10 mouse cellular contexts compared by ENCODE assay signal in genomic region chr11:62643681-62644363, GRCm38 (mm10). TPM values are rescaled to one million over a fixed set of nuclear protein-coding genes. Genes with fewer than 3 reads are reported as not detected.
DNase-seq lines count a peak whose midpoint lies in the region; ATAC-seq and TF ChIP-seq lines count a peak whose summit lies in the region.
"Had no signal": no experiment of that assay in that cellular context is flagged by ENCODE, and none has a peak within 500 bp of the region (broad histone marks: within the 10 kb centered on the region; RNA-seq: fewer than 3 reads in every experiment).

No protein-coding gene starts in this region.

- no peaks in the 10 kb centered on the region for H3K36me3 ChIP-seq in heart, embryonic 14.5 days (ENCODE audit: control insufficient read depth, insufficient read depth, low read length)
- no peaks in the 10 kb centered on the region for H3K36me3 ChIP-seq in lung, postnatal 0 days (ENCODE audit: insufficient read depth, low read length)
- H3K36me3 ChIP-seq in splenic B cell, adult 2 months (ENCODE audit: control insufficient read depth, insufficient read depth, low read length, poor library complexity, severe bottlenecking) = no peaks in the 10 kb centered on the region
- H3K36me3 ChIP-seq: neural tube, embryonic 12.5 days had no signal

- no peaks in the 10 kb centered on the region for H3K27me3 ChIP-seq in heart, embryonic 14.5 days (ENCODE audit: control insufficient read depth, insufficient read depth, low read length)
- no peaks in the 10 kb centered on the region for H3K27me3 ChIP-seq in lung, postnatal 0 days (replicated peaks; ENCODE audit: insufficient read depth, low read length)
- H3K27me3 ChIP-seq in splenic B cell, adult 2 months (ENCODE audit: control insufficient read depth, insufficient read depth, low read length, poor library complexity, severe bottlenecking) = no peaks in the 10 kb centered on the region
- H3K27me3 ChIP-seq: neural tube, embryonic 12.5 days had no signal

- H3K27ac ChIP-seq in heart, embryonic 14.5 days (replicated peaks in 1 of 2; ENCODE audit: control insufficient read depth in 1 of 2, insufficient read depth in 1 of 2, low read depth in 2 of 2, low read length in 2 of 2) = peak overlapping the region; percentile 71 to 95
- H3K27ac ChIP-seq in lung, postnatal 0 days (ENCODE audit: low read length) = peak overlapping the region; percentile 84
- H3K27ac ChIP-seq: neural tube, embryonic 12.5 days had no signal

- no peak for ATAC-seq in heart, embryonic 14.5 days (ENCODE audit: insufficient number of reproducible peaks, insufficient read depth, low FRiP score, low read depth)
- no peak for ATAC-seq in lung, postnatal 0 days

- TF ChIP-seq POLR2A in lung, adult 2 months (IDR thresholded peaks at IDR 0.05; ENCODE audit: borderline replicate concordance, extremely low read depth, low read depth, low read length) = no peak

- H3K9ac ChIP-seq in heart, embryonic 14.5 days (ENCODE audit: low read length) = peak overlapping the region; percentile 61
- H3K9ac ChIP-seq in lung, postnatal 0 days (replicated peaks; ENCODE audit: low read depth) = no peak overlapping the region
- H3K9ac ChIP-seq: neural tube, embryonic 12.5 days had no signal

- H3K4me3 ChIP-seq in heart, embryonic 14.5 days (ENCODE audit: control insufficient read depth in 1 of 2, insufficient read depth in 1 of 2, low read depth in 1 of 2, low read length in 2 of 2) = no peak overlapping the region
- no peak overlapping the region for H3K4me3 ChIP-seq in lung, postnatal 0 days (ENCODE audit: low read depth, low read length)
- H3K4me3 ChIP-seq in lung, adult 2 months (replicated peaks; ENCODE audit: extremely low read depth, low read depth, low read length) = no peak overlapping the region
- H3K4me3 ChIP-seq: neural tube, embryonic 12.5 days had no signal

- TF ChIP-seq EP300 in lung, postnatal 0 days (IDR thresholded peaks at IDR 0.05) = no peak

- WGBS in heart, embryonic 14.5 days = 43% methylated on average over 10 of the region's 10 CpGs
- 57% methylated on average over 10 of the region's 10 CpGs for WGBS in lung, postnatal 0 days
- WGBS in lung, adult 2 months = 52% methylated on average over 10 of the region's 10 CpGs

- no peak for TF ChIP-seq CTCF in lung, postnatal 0 days (IDR thresholded peaks at IDR 0.05)
- TF ChIP-seq CTCF in lung, adult 2 months (IDR thresholded peaks at IDR 0.05; ENCODE audit: insufficient read depth, low read length) = no peak

- H3K4me1 ChIP-seq in heart, embryonic 14.5 days (ENCODE audit: control insufficient read depth in 2 of 2, insufficient read depth in 2 of 2, low read length in 2 of 2) = peaks cover 60 to 81% of the 10 kb centered on the region in 2 experiments
- peaks cover 39% of the 10 kb centered on the region for H3K4me1 ChIP-seq in lung, postnatal 0 days (ENCODE audit: insufficient read depth, low read depth, low read length)
- peaks cover 17% of the 10 kb centered on the region for H3K4me1 ChIP-seq in lung, adult 2 months (ENCODE audit: control insufficient read depth, insufficient read depth, low read length)

- no peaks in the 10 kb centered on the region for H3K9me3 ChIP-seq in heart, embryonic 14.5 days (ENCODE audit: control insufficient read depth, low read length)
- H3K9me3 ChIP-seq in lung, postnatal 0 days (ENCODE audit: low read length) = no peaks in the 10 kb centered on the region
- H3K9me3 ChIP-seq: neural tube, embryonic 12.5 days had no signal

- DNase-seq in adrenal gland, adult (ENCODE audit: inconsistent age in 2 of 2, low spot score in 1 of 2) = peak; percentile 51 to 78
- no peak for DNase-seq in adrenal gland, adult 18-20 months (ENCODE audit: low spot score in 2 of 2)
- DNase-seq in heart, adult 18-20 months = no peak
- DNase-seq in lung, postnatal 0 days (ENCODE audit: low spot score) = no peak
- no peak for DNase-seq in lung, adult 2 months
- DNase-seq in splenic B cell, adult 2 months (ENCODE audit: low read depth, low spot score) = peak; percentile 37
- DNase-seq in layer of hippocampus, postnatal 10 days (ENCODE audit: low spot score in 2 of 2) = no peak
- DNase-seq: thymus, postnatal 14 days had no signal

- H3K4me2 ChIP-seq in heart, embryonic 14.5 days (ENCODE audit: low read length) = peak overlapping the region; percentile 73
- no peak overlapping the region for H3K4me2 ChIP-seq in lung, postnatal 0 days (replicated peaks; ENCODE audit: low read depth, low read length)
- H3K4me2 ChIP-seq: neural tube, embryonic 12.5 days had no signal

RNA-seq across cellular contexts. Expression of gene Lrrc75a, which starts 4.5 kb away (rescaled TPM):
- total RNA-seq in adrenal gland, adult 18-20 months (2021) = 10 to 100 TPM; 13.9 to 23.5 TPM
- polyA plus RNA-seq in heart, embryonic 14.5 days (2014; fragmentation: Nextera tagmentation; extraction: Ambion mirVana) = 19.4 and 21.2 TPM in 2 replicates
- 1 to 10 TPM; 3.2 to 4.3 TPM for total RNA-seq in heart, adult 18-20 months (2021)
- 15.0 and 18.2 TPM in 2 replicates for polyA plus RNA-seq in lung, postnatal 0 days (2015; fragmentation: Nextera tagmentation; extraction: Ambion mirVana)
- polyA plus RNA-seq in lung, adult 2 months (2012; rRNA removed) = 25.8 and 29.0 TPM in 2 replicates
- total RNA-seq in layer of hippocampus, postnatal 10 days (2021) = 10 to 100 TPM; 10.7 to 11.3 TPM

RNA-seq across cellular contexts. Expression of gene Mmgt2, which starts 4.6 kb away (rescaled TPM):
- 10 to 100 TPM; 26.5 to 36.7 TPM for total RNA-seq in adrenal gland, adult 18-20 months (2021)
- 55.9 and 56.7 TPM in 2 replicates for polyA plus RNA-seq in heart, embryonic 14.5 days (2014; fragmentation: Nextera tagmentation; extraction: Ambion mirVana)
- total RNA-seq in heart, adult 18-20 months (2021) = 1 to 10 TPM; 5.4 to 7.1 TPM
- polyA plus RNA-seq in lung, postnatal 0 days (2015; fragmentation: Nextera tagmentation; extraction: Ambion mirVana) = 22.3 and 27.9 TPM in 2 replicates
- polyA plus RNA-seq in lung, adult 2 months (2012; rRNA removed) = 38.6 and 38.8 TPM in 2 replicates
- 10 to 100 TPM; 19.1 to 23.4 TPM for total RNA-seq in layer of hippocampus, postnatal 10 days (2021)

Comparison
In these comparisons a context has a peak if more than half of its experiments do, and no peak if none do; other contexts are left out.
1. DNase-seq: peak in adrenal gland, adult (2 of 2) and splenic B cell, adult 2 months (single experiment); none in adrenal gland, adult 18-20 months (0 of 2), heart, adult 18-20 months (0 of 2), lung, postnatal 0 days (single experiment), lung, adult 2 months (single experiment) and layer of hippocampus, postnatal 10 days (0 of 2).